Mouse (Mus musculus): ENCODE results near the gene Atat1.

DNA sequence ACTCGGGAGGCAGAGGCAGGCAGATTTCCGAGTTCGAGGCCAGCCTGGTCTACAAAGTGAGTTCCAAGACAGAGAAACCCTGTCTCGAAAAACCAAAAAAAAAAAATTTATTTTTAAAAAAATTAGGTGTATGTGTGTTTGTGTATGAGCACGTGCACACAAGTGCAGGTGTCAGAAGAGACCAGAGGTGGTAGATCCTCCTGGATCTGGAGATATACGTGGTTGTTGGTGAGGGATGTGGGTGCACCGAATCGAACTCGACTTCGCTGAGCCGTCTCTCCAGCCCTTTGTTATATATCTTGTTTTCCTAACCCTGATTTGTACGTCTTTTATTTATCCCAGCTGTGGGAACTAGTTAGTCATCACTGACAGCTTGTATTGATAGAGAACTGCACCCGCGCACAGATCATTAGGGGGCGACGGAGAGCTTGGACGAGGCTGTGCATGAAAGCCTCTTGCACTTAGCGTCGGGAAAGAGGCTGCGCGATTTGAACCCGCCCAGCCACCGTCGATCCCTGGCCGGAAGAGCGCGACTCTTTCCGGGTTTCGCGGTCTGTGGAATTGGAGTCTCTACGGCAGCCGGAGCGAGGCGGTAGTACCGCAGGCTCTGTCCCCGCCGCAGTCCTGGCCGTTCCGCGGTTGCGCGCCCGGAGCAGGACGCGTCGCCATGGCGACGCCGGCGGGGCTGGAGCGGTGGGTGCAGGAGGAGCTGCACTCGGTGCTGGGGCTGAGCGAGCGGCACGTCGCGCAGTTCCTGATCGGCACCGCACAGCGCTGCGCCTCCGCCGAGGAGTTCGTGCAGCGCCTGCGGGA is 30.4 kb downstream of the Atat1 start, which contains the start of gene Dhx16:
- TF ChIP-seq CTCF (IDR thresholded peaks at IDR 0.05; ENCODE audit: low read depth, low read length) (peak; percentile 78), POLR2A (IDR thresholded peaks at IDR 0.05; ENCODE audit: insufficient read depth, low read length) (no peak)

Data from ES-Bruce4 (cell line).